Mouse (Mus musculus): Measurements from ENCODE around the gene Arfip2. TPM values are rescaled to one million over a fixed set of nuclear protein-coding genes. Genes with fewer than 3 reads are reported as not detected.

Gene Arfip2
- 48.2 and 50.0 TPM in 2 replicates for polyA plus RNA-seq (2021; fragmentation: Nextera tagmentation)
- long read RNA-seq, experiment 1, full-length matches to known transcripts = 295 of 358 reads
- long read RNA-seq, experiment 1, partial matches to known transcripts = 27 of 358 reads
- long read RNA-seq, experiment 1, other reads (novel, unspliced or antisense) = 36 of 358 reads
- long read RNA-seq, experiment 2, full-length matches to known transcripts = 64 of 89 reads
- long read RNA-seq, experiment 2, partial matches to known transcripts = 11 of 89 reads
- long read RNA-seq, experiment 2, other reads (novel, unspliced or antisense) = 14 of 89 reads

GRCm38 (mm10) chr7:105640233-105640893 lies at the start of gene Arfip2, which contains the start of gene Gm45799:
Gene Arfip2 (minus strand): TSS chr7:105640416.
Gene Gm45799 (plus strand): TSS chr7:105640552.

GRCm38 (mm10) chr7:105650639-105651435 lies 10.6 kb upstream of the Arfip2 start, which contains the start of gene Dnhd1:
Gene Dnhd1 (plus strand): TSS chr7:105650827.

GRCm38 (mm10) chr7:105639756-105640155 lies 460 bp downstream of the Arfip2 start, which contains the start of gene Timm10b:
Gene Timm10b (plus strand): TSS chr7:105640056.

GRCm38 (mm10) chr7:105633127-105633800 lies 7.0 kb downstream of the Arfip2 start, which contains the start of gene Trim3:
Gene Trim3 (minus strand): TSS chr7:105633571.

Other genes starting within 250 kb of the Arfip2 start
- 37.5 and 41.9 TPM in 2 replicates for gene Fam160a2, start 240.4 kb downstream of the Arfip2 start, polyA plus RNA-seq (2021; fragmentation: Nextera tagmentation)
- 0.33 and 0.43 TPM in 2 replicates for gene Cnga4, start 235.8 kb downstream of the Arfip2 start, polyA plus RNA-seq (2021; fragmentation: Nextera tagmentation)
- 24.0 and 37.9 TPM in 2 replicates for gene Cckbr, start 214.7 kb downstream of the Arfip2 start, polyA plus RNA-seq (2021; fragmentation: Nextera tagmentation)
- gene Cavin3, start 158.1 kb downstream of the Arfip2 start, polyA plus RNA-seq (2021; fragmentation: Nextera tagmentation) = 36.0 and 38.6 TPM in 2 replicates
- gene Smpd1, start 86.1 kb downstream of the Arfip2 start, polyA plus RNA-seq (2021; fragmentation: Nextera tagmentation) = 91.4 and 99.7 TPM in 2 replicates
- gene Apbb1, start 58.8 kb downstream of the Arfip2 start, polyA plus RNA-seq (2021; fragmentation: Nextera tagmentation) = 463 and 483 TPM in 2 replicates
- gene Hpx, start 40.3 kb downstream of the Arfip2 start, polyA plus RNA-seq (2021; fragmentation: Nextera tagmentation) = 0.49 and 1.2 TPM in 2 replicates
- gene Trim3, start 6.8 kb downstream of the Arfip2 start, polyA plus RNA-seq (2021; fragmentation: Nextera tagmentation) = 37.4 and 60.6 TPM in 2 replicates
- gene Timm10b, start 360 bp downstream of the Arfip2 start, polyA plus RNA-seq (2021; fragmentation: Nextera tagmentation) = 219 and 252 TPM in 2 replicates
- gene Gm45799, start 136 bp upstream of the Arfip2 start, polyA plus RNA-seq (2021; fragmentation: Nextera tagmentation) = 11.6 and 35.0 TPM in 2 replicates
- 0.26 and 0.39 TPM in 2 replicates for gene Dnhd1, start 10.4 kb upstream of the Arfip2 start, polyA plus RNA-seq (2021; fragmentation: Nextera tagmentation)
- gene Ilk, start 96.2 kb upstream of the Arfip2 start, polyA plus RNA-seq (2021; fragmentation: Nextera tagmentation) = 53.5 and 86.9 TPM in 2 replicates
- 6.3 and 7.6 TPM in 2 replicates for gene Rrp8, start 97.0 kb upstream of the Arfip2 start, polyA plus RNA-seq (2021; fragmentation: Nextera tagmentation)
- 10.5 and 82.1 TPM in 2 replicates for gene Taf10, start 103.9 kb upstream of the Arfip2 start, polyA plus RNA-seq (2021; fragmentation: Nextera tagmentation)
- gene Tpp1, start 111.8 kb upstream of the Arfip2 start, polyA plus RNA-seq (2021; fragmentation: Nextera tagmentation) = 67.3 and 125 TPM in 2 replicates
- 0.61 and 1.1 TPM in 2 replicates for gene Dchs1, start 147.2 kb upstream of the Arfip2 start, polyA plus RNA-seq (2021; fragmentation: Nextera tagmentation)
- 281 and 283 TPM in 2 replicates for gene Mrpl17, start 170.7 kb upstream of the Arfip2 start, polyA plus RNA-seq (2021; fragmentation: Nextera tagmentation)